In genomic region chr17:25765886-25766285, GRCm38 (mm10) we compare ENCODE assay signal across 18 mouse cellular contexts. TPM values are rescaled to one million over a fixed set of nuclear protein-coding genes. Genes with fewer than 3 reads are reported as not detected.
DNase-seq lines count a peak whose midpoint lies in the region; ATAC-seq and TF ChIP-seq lines count a peak whose summit lies in the region.
"Had no signal": no experiment of that assay in that cellular context is flagged by ENCODE, and none has a peak within 500 bp of the region (broad histone marks: within the 10 kb centered on the region; RNA-seq: fewer than 3 reads in every experiment).

No protein-coding gene starts in this region.

- no peak overlapping the region for H3K4me2 ChIP-seq in midbrain, postnatal 0 days (ENCODE audit: low read depth, low read length, poor library complexity, severe bottlenecking)
- no peak overlapping the region for H3K4me2 ChIP-seq in midbrain, embryonic 11.5 days
- no peak overlapping the region for H3K4me2 ChIP-seq in forebrain, embryonic 14.5 days (ENCODE audit: low read length)
- H3K4me2 ChIP-seq: liver, embryonic 12.5 days; lung, embryonic 15.5 days had no signal

- TF ChIP-seq CTCF in midbrain, postnatal 0 days (IDR thresholded peaks at IDR 0.05): no peak

- no peaks in the 10 kb centered on the region for H3K36me3 ChIP-seq in midbrain, postnatal 0 days (ENCODE audit: insufficient read depth, low read length)
- H3K36me3 ChIP-seq in midbrain, embryonic 11.5 days (ENCODE audit: control insufficient read depth, insufficient read depth, low read length): no peaks in the 10 kb centered on the region
- no peaks in the 10 kb centered on the region for H3K36me3 ChIP-seq in forebrain, embryonic 14.5 days (ENCODE audit: control insufficient read depth, insufficient read depth, low read length)
- H3K36me3 ChIP-seq: liver, embryonic 12.5 days; lung, embryonic 15.5 days had no signal

- H3K27ac ChIP-seq in midbrain, postnatal 0 days (ENCODE audit: low read depth, low read length): no peak overlapping the region
- H3K27ac ChIP-seq in midbrain, embryonic 11.5 days (ENCODE audit: low read depth, low read length): no peak overlapping the region
- H3K27ac ChIP-seq in forebrain, embryonic 14.5 days (ENCODE audit: low read depth, low read length): no peak overlapping the region
- H3K27ac ChIP-seq: liver, embryonic 12.5 days; lung, embryonic 15.5 days had no signal

- ATAC-seq in midbrain, postnatal 0 days (ENCODE audit: low FRiP score): no peak
- no peak for ATAC-seq in midbrain, embryonic 11.5 days (ENCODE audit: low FRiP score)
- peak; percentile 66 for ATAC-seq in forebrain, embryonic 14.5 days
- ATAC-seq: activated CD4-positive, CD25-positive, alpha-beta regulatory T cell, adult 4 months; inflammation-experienced regulatory T-cells, adult 6 months; liver, embryonic 12.5 days had no signal

- WGBS in midbrain, postnatal 0 days: 55% methylated on average over 5 of the region's 5 CpGs
- 62% methylated on average over 5 of the region's 5 CpGs for WGBS in midbrain, embryonic 11.5 days
- WGBS in forebrain, embryonic 14.5 days: 9% methylated on average over 5 of the region's 5 CpGs

- no peaks in the 10 kb centered on the region for H3K4me1 ChIP-seq in midbrain, postnatal 0 days (ENCODE audit: insufficient read depth, low read length)
- 0 out of 2 replicates have a peak, but pooled peaks cover 5% of the 10 kb centered on the region for H3K4me1 ChIP-seq in midbrain, embryonic 11.5 days (ENCODE audit: control insufficient read depth, insufficient read depth, low read length)
- no peaks in the 10 kb centered on the region for H3K4me1 ChIP-seq in forebrain, embryonic 14.5 days (ENCODE audit: control insufficient read depth, insufficient read depth, low read length)
- H3K4me1 ChIP-seq: liver, embryonic 12.5 days; lung, embryonic 15.5 days had no signal

- no peaks in the 10 kb centered on the region for H3K9me3 ChIP-seq in midbrain, postnatal 0 days (ENCODE audit: low read length)
- no peaks in the 10 kb centered on the region for H3K9me3 ChIP-seq in midbrain, embryonic 11.5 days (ENCODE audit: control insufficient read depth, low read length)
- no peaks in the 10 kb centered on the region for H3K9me3 ChIP-seq in forebrain, embryonic 14.5 days (replicated peaks; ENCODE audit: control insufficient read depth, low read length)
- H3K9me3 ChIP-seq: liver, embryonic 12.5 days; lung, embryonic 15.5 days had no signal

- H3K27me3 ChIP-seq in midbrain, postnatal 0 days (ENCODE audit: insufficient read depth, low read length): no peaks in the 10 kb centered on the region
- H3K27me3 ChIP-seq in midbrain, embryonic 11.5 days (ENCODE audit: control insufficient read depth, insufficient read depth, low read length): peaks cover 7% of the 10 kb centered on the region
- H3K27me3 ChIP-seq in forebrain, embryonic 14.5 days (replicated peaks; ENCODE audit: control insufficient read depth, insufficient read depth, low read length): no peaks in the 10 kb centered on the region
- H3K27me3 ChIP-seq: lung, embryonic 15.5 days had no signal

- no peak overlapping the region for H3K9ac ChIP-seq in midbrain, postnatal 0 days (replicated peaks; ENCODE audit: low read length, poor library complexity, severe bottlenecking)
- no peak overlapping the region for H3K9ac ChIP-seq in midbrain, embryonic 11.5 days (ENCODE audit: low read length)
- H3K9ac ChIP-seq in forebrain, embryonic 14.5 days (ENCODE audit: low read length): no peak overlapping the region
- H3K9ac ChIP-seq: liver, embryonic 12.5 days; lung, embryonic 15.5 days had no signal

- DNase-seq in embryo, embryonic 10 days (ENCODE audit: low spot score): peak; percentile 20
- no peak for DNase-seq in embryo, embryonic 9.5 days (ENCODE audit: extremely low spot score)
- peak; percentile 21 for DNase-seq in midbrain, postnatal 0 days (ENCODE audit: low spot score)
- DNase-seq in midbrain, embryonic 11.5 days (ENCODE audit: low spot score, missing footprints): no peak
- DNase-seq in forebrain, embryonic 14.5 days (ENCODE audit: low spot score): peak; percentile 74
- DNase-seq in cerebellum, postnatal 36 days: no peak
- no peak for DNase-seq in testis, postnatal 10 days (ENCODE audit: low spot score)
- DNase-seq in urinary bladder, adult 2 months (ENCODE audit: low spot score): no peak
- DNase-seq: cerebellum, adult 11 months; heart, postnatal 10 days; kidney, adult 9 months had no signal

- no peak overlapping the region for H3K4me3 ChIP-seq in midbrain, postnatal 0 days (ENCODE audit: low read depth, low read length)
- no peak overlapping the region for H3K4me3 ChIP-seq in midbrain, embryonic 11.5 days (ENCODE audit: low read depth, low read length)
- no peak overlapping the region for H3K4me3 ChIP-seq in forebrain, embryonic 14.5 days (ENCODE audit: low read depth, low read length)
- H3K4me3 ChIP-seq: liver, embryonic 12.5 days; lung, embryonic 15.5 days had no signal

RNA-seq across cellular contexts. Expression of gene Narfl, which starts 7.7 kb away (rescaled TPM):
- total RNA-seq in midbrain, postnatal 0 days (2014; rRNA removed): 25.2 and 27.3 TPM in 2 replicates
- 25.1 and 27.2 TPM in 2 replicates for polyA plus RNA-seq in midbrain, postnatal 0 days (2015; fragmentation: Nextera tagmentation; extraction: Ambion mirVana)
- 22.2 and 23.4 TPM in 2 replicates for polyA plus RNA-seq in midbrain, embryonic 11.5 days (2014; fragmentation: Nextera tagmentation; extraction: Ambion mirVana)
- polyA plus RNA-seq in forebrain, embryonic 14.5 days (2014; fragmentation: Nextera tagmentation; extraction: Ambion mirVana): 30.2 and 32.0 TPM in 2 replicates
- polyA plus RNA-seq in urinary bladder, adult 2 months (2012; rRNA removed): 24.8 and 26.1 TPM in 2 replicates

RNA-seq across cellular contexts. Expression of gene Msln, which starts 11.7 kb away (rescaled TPM):
- total RNA-seq in midbrain, postnatal 0 days (2014; rRNA removed): 0.52 and 1.6 TPM in 2 replicates
- polyA plus RNA-seq in midbrain, postnatal 0 days (2015; fragmentation: Nextera tagmentation; extraction: Ambion mirVana): 2.2 and 3.6 TPM in 2 replicates
- not detected in 2 replicates for polyA plus RNA-seq in midbrain, embryonic 11.5 days (2014; fragmentation: Nextera tagmentation; extraction: Ambion mirVana)
- polyA plus RNA-seq in forebrain, embryonic 14.5 days (2014; fragmentation: Nextera tagmentation; extraction: Ambion mirVana): 0.14 and 0.48 TPM in 2 replicates
- polyA plus RNA-seq in urinary bladder, adult 2 months (2012; rRNA removed): 11.1 and 29.7 TPM in 2 replicates
- total RNA-seq: megakaryocyte progenitor cell, adult 5-6 weeks had no signal
- polyA plus RNA-seq: activated CD4-positive, CD25-positive, alpha-beta regulatory T cell, adult 4 months; inflammation-experienced regulatory T-cells, adult 6 months had no signal

RNA-seq across cellular contexts. Expression of gene Haghl, which starts 19.6 kb away (rescaled TPM):
- 149 and 156 TPM in 2 replicates for total RNA-seq in midbrain, postnatal 0 days (2014; rRNA removed)
- polyA plus RNA-seq in midbrain, postnatal 0 days (2015; fragmentation: Nextera tagmentation; extraction: Ambion mirVana): 206 and 228 TPM in 2 replicates
- 76.4 and 77.1 TPM in 2 replicates for polyA plus RNA-seq in midbrain, embryonic 11.5 days (2014; fragmentation: Nextera tagmentation; extraction: Ambion mirVana)
- polyA plus RNA-seq in forebrain, embryonic 14.5 days (2014; fragmentation: Nextera tagmentation; extraction: Ambion mirVana): 106 and 130 TPM in 2 replicates
- polyA plus RNA-seq in urinary bladder, adult 2 months (2012; rRNA removed): 47.5 and 66.1 TPM in 2 replicates

RNA-seq across cellular contexts. Expression of gene Ccdc78, which starts 20.5 kb away (rescaled TPM):
- 0.44 TPM in 1 of 2 replicates, not detected in the other for total RNA-seq in midbrain, postnatal 0 days (2014; rRNA removed)
- 0.39 and 0.65 TPM in 2 replicates for polyA plus RNA-seq in midbrain, postnatal 0 days (2015; fragmentation: Nextera tagmentation; extraction: Ambion mirVana)
- 0.11 and 0.34 TPM in 2 replicates for polyA plus RNA-seq in midbrain, embryonic 11.5 days (2014; fragmentation: Nextera tagmentation; extraction: Ambion mirVana)
- 0.14 TPM in 1 of 2 replicates, not detected in the other for polyA plus RNA-seq in forebrain, embryonic 14.5 days (2014; fragmentation: Nextera tagmentation; extraction: Ambion mirVana)
- 0.06 and 0.18 TPM in 2 replicates for polyA plus RNA-seq in urinary bladder, adult 2 months (2012; rRNA removed)
- total RNA-seq: gastrocnemius, adult 8-10 months; layer of hippocampus, postnatal 25 days had no signal

RNA-seq across cellular contexts. Expression of gene Fam173a, which starts 26.8 kb away (rescaled TPM):
- 65.8 and 74.2 TPM in 2 replicates for total RNA-seq in midbrain, postnatal 0 days (2014; rRNA removed)
- polyA plus RNA-seq in midbrain, postnatal 0 days (2015; fragmentation: Nextera tagmentation; extraction: Ambion mirVana): 106 and 116 TPM in 2 replicates
- polyA plus RNA-seq in midbrain, embryonic 11.5 days (2014; fragmentation: Nextera tagmentation; extraction: Ambion mirVana): 69.1 and 71.4 TPM in 2 replicates
- 72.6 and 82.3 TPM in 2 replicates for polyA plus RNA-seq in forebrain, embryonic 14.5 days (2014; fragmentation: Nextera tagmentation; extraction: Ambion mirVana)
- 96.2 and 131 TPM in 2 replicates for polyA plus RNA-seq in urinary bladder, adult 2 months (2012; rRNA removed)

Comparison
In these comparisons a context has a peak if more than half of its experiments do, and no peak if none do; other contexts are left out.
1. DNase-seq: peak in embryo, embryonic 10 days (single experiment), midbrain, postnatal 0 days (single experiment) and forebrain, embryonic 14.5 days (single experiment); none in embryo, embryonic 9.5 days (single experiment), midbrain, embryonic 11.5 days (single experiment), cerebellum, postnatal 36 days (0 of 2), testis, postnatal 10 days (single experiment) and urinary bladder, adult 2 months (single experiment).